Mouse (Mus musculus) heart, embryonic 16.5 days (tissue): ENCODE measurements around the gene Gm10645. TPM values are rescaled to one million over a fixed set of nuclear protein-coding genes. Genes with fewer than 3 reads are reported as not detected.

Source experiments
- ATAC-seq: fragments of 200-750 bp; cut with Nextera tagmentation; replicated peaks from 2 replicates; pipeline ENCODE4 v1.8.0; 2017; ENCODE audit warnings: moderate number of reproducible peaks; ENCODE audit not compliant: insufficient read depth, low FRiP score; ENCODE audit errors: extremely low read depth
- H3K27ac ChIP-seq: fragments of 300-500 bp; sonication (generic); 2 replicates; pipeline ENCODE4 v1.5.1; 2014; ENCODE audit warnings: mild to moderate bottlenecking, low read length, control low read depth, moderate library complexity
- H3K27me3 ChIP-seq: fragments of 300-500 bp; sonication (generic); 2 replicates; pipeline ENCODE4 v1.6.1; 2014; ENCODE audit warnings: low read length, mixed read lengths; ENCODE audit not compliant: control insufficient read depth, insufficient read depth
- H3K36me3 ChIP-seq: fragments of 300-500 bp; sonication (generic); 2 replicates; pipeline ENCODE4 v1.6.1; 2014; ENCODE audit not compliant: control insufficient read depth, insufficient read depth
- H3K4me1 ChIP-seq: fragments of 300-500 bp; sonication (generic); 2 replicates; pipeline ENCODE4 v1.6.1; 2014; ENCODE audit warnings: low read length, mixed read lengths; ENCODE audit not compliant: control insufficient read depth, insufficient read depth
- H3K4me2 ChIP-seq: fragments of 300-500 bp; sonication (generic); 2 replicates; pipeline ENCODE4 v1.6.1; 2014; ENCODE audit warnings: low read depth, mild to moderate bottlenecking, control low read depth, low read length
- H3K4me3 ChIP-seq: fragments of 300-500 bp; sonication (generic); 2 replicates; pipeline ENCODE4 v1.5.1; 2014; ENCODE audit warnings: mild to moderate bottlenecking, control low read depth, low read length
- H3K9ac ChIP-seq: fragments of 300-500 bp; sonication (generic); 2 replicates; pipeline ENCODE4 v1.6.1; 2014; ENCODE audit warnings: low read length, control low read depth
- H3K9me3 ChIP-seq: fragments of 300-500 bp; sonication (generic); replicated peaks from 2 replicates; pipeline ENCODE4 v1.6.1; 2016; ENCODE audit warnings: low read length; ENCODE audit not compliant: control insufficient read depth
- WGBS: fragments of 180-500 bp; shearing (Covaris S2); extraction: QIAGEN DNeasy Blood & Tissue Kit; methylation state at CpG from one replicate; pipeline ENCODE4 v1.1.7; 2014; 5-methylcytosine and 5-hydroxymethylcytosine counted together
- polyA plus RNA-seq: library from polyadenylated mRNA; unstranded; fragments of >200 nt; fragmentation: Nextera tagmentation; extraction: Ambion mirVana; gene quantifications from 2 replicates; pipeline ENCODE4 v1.2.1, GENCODE M21; 2015

The Gm10645 gene
- polyA plus RNA-seq, 1 experiment from 2014 or later, result 0.58 TPM

- Histone ChIP-seq H3K27ac (no peak overlapping the region), H3K4me1 (no peaks in the 10 kb centered on the region; the same call in 1 of the 2 replicates), H3K9ac (no peak overlapping the region), H3K27me3 (no peaks in the 10 kb centered on the region), H3K4me2 (no peak overlapping the region), H3K36me3 (no peaks in the 10 kb centered on the region), H3K4me3 (no peak overlapping the region), H3K9me3 (no peaks in the 10 kb centered on the region)
- 46% methylated on average over 3 of the region's 3 CpGs for WGBS
- ATAC-seq, result no peak
These were observed 7.0 kb downstream of the Gm10645 start for GRCm38 (mm10) chr8:83158971-83159370.

GRCm38 (mm10) chr8:83155110-83155509 is 10.9 kb downstream of the Gm10645 start:
- 23% methylated on average over 4 of the region's 4 CpGs for WGBS
- H3K4me1 ChIP-seq, result no peaks in the 10 kb centered on the region; the same call in 1 of the 2 replicates
- ATAC-seq, result no peak

GRCm38 (mm10) chr8:83152470-83152869 is 13.5 kb downstream of the Gm10645 start:
- WGBS, result 54% methylated on average over 4 of the region's 4 CpGs
- ATAC-seq, result no peak
- no peaks in the 10 kb centered on the region for H3K27me3 ChIP-seq

More at GRCm38 (mm10) chr8:83155110-83155509, 10.9 kb downstream of the Gm10645 start:
- H3K36me3 ChIP-seq, result no peaks in the 10 kb centered on the region
- no peak overlapping the region for H3K4me2 ChIP-seq
- H3K9ac ChIP-seq, result no peak overlapping the region
- H3K27ac ChIP-seq, result no peak overlapping the region
- H3K9me3 ChIP-seq, result no peaks in the 10 kb centered on the region
- H3K27me3 ChIP-seq, result no peaks in the 10 kb centered on the region
- H3K4me3 ChIP-seq, result no peak overlapping the region

GRCm38 (mm10) chr8:83152055-83152454 is 13.9 kb downstream of the Gm10645 start:
- no peak overlapping the region for H3K4me3 ChIP-seq
- no peak overlapping the region for H3K9ac ChIP-seq
- H3K4me1 ChIP-seq, result no peaks in the 10 kb centered on the region; the same call in 1 of the 2 replicates
- H3K4me2 ChIP-seq, result no peak overlapping the region
- no peaks in the 10 kb centered on the region for H3K27me3 ChIP-seq
- no peaks in the 10 kb centered on the region for H3K9me3 ChIP-seq
- ATAC-seq, result no peak
- H3K36me3 ChIP-seq, result no peaks in the 10 kb centered on the region
- H3K27ac ChIP-seq, result no peak overlapping the region
- WGBS, result 72% methylated on average over 2 of the region's 2 CpGs

More at GRCm38 (mm10) chr8:83152470-83152869, 13.5 kb downstream of the Gm10645 start:
- no peak overlapping the region for H3K9ac ChIP-seq
- no peak overlapping the region for H3K27ac ChIP-seq
- no peaks in the 10 kb centered on the region for H3K36me3 ChIP-seq
- H3K9me3 ChIP-seq, result no peaks in the 10 kb centered on the region
- no peak overlapping the region for H3K4me3 ChIP-seq
- H3K4me1 ChIP-seq, result no peaks in the 10 kb centered on the region; the same call in 1 of the 2 replicates
- H3K4me2 ChIP-seq, result no peak overlapping the region

GRCm38 (mm10) chr8:83149124-83149523 is 16.8 kb downstream of the Gm10645 start:
- H3K4me1 ChIP-seq, result no peaks in the 10 kb centered on the region
- H3K27me3 ChIP-seq, result no peaks in the 10 kb centered on the region
- WGBS, result 81% methylated on average over 6 of the region's 6 CpGs
- no peaks in the 10 kb centered on the region for H3K36me3 ChIP-seq
- H3K4me2 ChIP-seq, result no peak overlapping the region
- no peak for ATAC-seq
- no peak overlapping the region for H3K27ac ChIP-seq
- no peak overlapping the region for H3K4me3 ChIP-seq
- no peaks in the 10 kb centered on the region for H3K9me3 ChIP-seq
- no peak overlapping the region for H3K9ac ChIP-seq

GRCm38 (mm10) chr8:83145421-83145820 is 20.5 kb downstream of the Gm10645 start:
- no peak overlapping the region for H3K9ac ChIP-seq
- no peak overlapping the region for H3K4me3 ChIP-seq
- 63% methylated on average over 3 of the region's 3 CpGs for WGBS
- no peaks in the 10 kb centered on the region for H3K36me3 ChIP-seq
- H3K27me3 ChIP-seq, result no peaks in the 10 kb centered on the region
- no peak overlapping the region for H3K27ac ChIP-seq
- H3K4me2 ChIP-seq, result no peak overlapping the region
- no peaks in the 10 kb centered on the region for H3K4me1 ChIP-seq
- no peak for ATAC-seq
- no peaks in the 10 kb centered on the region for H3K9me3 ChIP-seq

GRCm38 (mm10) chr8:83144601-83145000 is 21.4 kb downstream of the Gm10645 start:
- Histone ChIP-seq H3K9ac (no peak overlapping the region), H3K27me3 (no peaks in the 10 kb centered on the region), H3K27ac (no peak overlapping the region), H3K36me3 (no peaks in the 10 kb centered on the region), H3K4me3 (no peak overlapping the region), H3K9me3 (no peaks in the 10 kb centered on the region), H3K4me1 (no peaks in the 10 kb centered on the region), H3K4me2 (no peak overlapping the region)
- 82% methylated on average over 4 of the region's 4 CpGs for WGBS
- ATAC-seq, result no peak

- no peak overlapping the region for H3K9ac ChIP-seq
- WGBS, result 67% methylated on average over 5 of the region's 5 CpGs
- H3K27ac ChIP-seq, result no peak overlapping the region
- H3K9me3 ChIP-seq, result no peaks in the 10 kb centered on the region
- no peaks in the 10 kb centered on the region for H3K27me3 ChIP-seq
- H3K36me3 ChIP-seq, result no peaks in the 10 kb centered on the region
- H3K4me3 ChIP-seq, result no peak overlapping the region
- no peak overlapping the region for H3K4me2 ChIP-seq
- ATAC-seq, result no peak
- H3K4me1 ChIP-seq, result no peaks in the 10 kb centered on the region
These were observed 24.6 kb downstream of the Gm10645 start for GRCm38 (mm10) chr8:83141358-83141757.

- Histone ChIP-seq H3K4me3 (no peak overlapping the region), H3K4me2 (no peak overlapping the region), H3K27me3 (no peaks in the 10 kb centered on the region), H3K9ac (no peak overlapping the region), H3K9me3 (no peaks in the 10 kb centered on the region), H3K27ac (peak overlapping the region; percentile 54; the same call in 1 of the 2 replicates), H3K36me3 (no peaks in the 10 kb centered on the region), H3K4me1 (peaks cover 2% of the 10 kb centered on the region)
- ATAC-seq, result no peak
- WGBS, result 48% methylated on average over 3 of the region's 3 CpGs
These were observed 25.3 kb downstream of the Gm10645 start for GRCm38 (mm10) chr8:83140701-83141111.
